9 mouse cellular contexts compared by ENCODE assay signal in the genomic region with DNA sequence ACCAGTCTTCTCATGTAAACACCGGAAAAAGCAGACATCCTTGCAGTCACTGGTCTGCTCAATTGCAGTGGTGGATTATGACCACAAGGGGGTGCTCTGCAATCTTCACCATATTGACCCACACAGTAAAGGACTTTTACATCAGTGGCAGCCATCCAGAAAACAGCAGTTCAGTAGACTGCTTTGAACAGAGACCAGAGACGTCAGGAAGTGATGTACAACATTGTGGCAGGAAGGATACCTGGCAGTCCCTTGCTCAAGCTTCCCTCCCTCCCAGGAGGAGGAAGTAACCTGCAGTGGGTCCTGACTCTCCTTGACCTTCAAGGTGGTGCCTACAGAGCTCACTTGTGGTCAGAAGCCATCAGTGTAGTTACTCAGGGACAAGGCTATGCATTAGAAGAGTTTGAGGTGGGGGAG. TPM values are rescaled to one million over a fixed set of nuclear protein-coding genes. Genes with fewer than 3 reads are reported as not detected.
DNase-seq lines count a peak whose midpoint lies in the region; ATAC-seq and TF ChIP-seq lines count a peak whose summit lies in the region.
"Had no signal": no experiment of that assay in that cellular context is flagged by ENCODE, and none has a peak within 500 bp of the region (broad histone marks: within the 10 kb centered on the region; RNA-seq: fewer than 3 reads in every experiment).

No protein-coding gene starts in this region.

- H3K4me1 ChIP-seq in liver, embryonic 14.5 days (replicated peaks; ENCODE audit: control insufficient read depth in 2 of 2, insufficient read depth in 2 of 2, low read length in 1 of 2), result peaks cover 24 to 32% of the 10 kb centered on the region in 2 experiments
- peaks cover 24% of the 10 kb centered on the region for H3K4me1 ChIP-seq in olfactory bulb, adult 2 months (ENCODE audit: control insufficient read depth, insufficient read depth, low read length)

- H3K79me2 ChIP-seq in C2C12 (ENCODE audit: control insufficient read depth, insufficient read depth), result no peaks in the 10 kb centered on the region

- H3K79me3 ChIP-seq in C2C12 (ENCODE audit: low read depth), result no peaks in the 10 kb centered on the region

- peak overlapping the region; percentile 51 for H3K4me2 ChIP-seq in liver, embryonic 14.5 days (ENCODE audit: low read depth)

- TF ChIP-seq EP300 in liver, embryonic 14.5 days (IDR thresholded peaks at IDR 0.05; ENCODE audit: low read depth), result no peak

- no peak for TF ChIP-seq POLR2A in olfactory bulb, adult 2 months (IDR thresholded peaks at IDR 0.05; ENCODE audit: insufficient read depth, low read depth, low read length)

- H3K36me3 ChIP-seq in C2C12 (ENCODE audit: control insufficient read depth, insufficient read depth), result peaks cover 19% of the 10 kb centered on the region
- peaks cover 28% of the 10 kb centered on the region for H3K36me3 ChIP-seq in liver, embryonic 14.5 days (replicated peaks; ENCODE audit: control insufficient read depth, insufficient read depth, low read depth)

- intact Hi-C loops in gastrocnemius, postnatal 14 days (cut with DNase I; ENCODE audit: low total_unique reads), result loop anchor here (2.0 to 5.0 kb wide), 2 partner anchors 51 to 61 kb away; no protein-coding TSS in a partner anchor

- no peak overlapping the region; the same call in 1 of the 2 replicates for H3K9ac ChIP-seq in liver, embryonic 14.5 days (replicated peaks)

- WGBS in liver, embryonic 14.5 days (ENCODE audit: insufficient replicate concordance), result 3% methylated on average over 2 of the region's 2 CpGs
- WGBS in olfactory bulb, adult 2 months, result 10% methylated on average over 2 of the region's 2 CpGs

- ATAC-seq in liver, embryonic 14.5 days (ENCODE audit: insufficient read depth), result peak; percentile 40; the same call in 1 of the 2 replicates

- no peaks in the 10 kb centered on the region for H3K27me3 ChIP-seq in C2C12 (ENCODE audit: control insufficient read depth, insufficient read depth, insufficient read length)
- no peaks in the 10 kb centered on the region for H3K27me3 ChIP-seq in liver, embryonic 14.5 days (ENCODE audit: control insufficient read depth, insufficient read depth, low read length)

- H3K27ac ChIP-seq in liver, embryonic 14.5 days, result peak overlapping the region; percentile 80
- H3K27ac ChIP-seq in olfactory bulb, adult 2 months (ENCODE audit: insufficient read depth, low read depth, low read length), result no peak overlapping the region

- no peaks in the 10 kb centered on the region for H3K9me3 ChIP-seq in liver, embryonic 14.5 days (ENCODE audit: control insufficient read depth, low read length)

- no peak overlapping the region for H3ac ChIP-seq in C2C12 (ENCODE audit: control insufficient read depth, insufficient read length, low read depth)

- H3K4me3 ChIP-seq in C2C12 (ENCODE audit: insufficient read depth, poor library complexity, severe bottlenecking), result no peak overlapping the region
- H3K4me3 ChIP-seq in liver, embryonic 14.5 days (ENCODE audit: insufficient read depth in 1 of 2, low read depth in 2 of 2, low read length in 2 of 2), result no peak overlapping the region
- no peak overlapping the region for H3K4me3 ChIP-seq in olfactory bulb, adult 2 months (ENCODE audit: insufficient read depth, low read depth, low read length)

- peak; percentile 95 for DNase-seq in 3T3-L1 (ENCODE audit: low read depth, low spot score)
- DNase-seq in c-Kit-positive CD71-negative TER-119-negative erythroid progenitor cells, embryonic 14.5 days (ENCODE audit: low read depth), result peak; percentile 80
- peak; percentile 63 for DNase-seq in gastrocnemius, postnatal 14 days
- DNase-seq in kidney, adult 9 months, result peak; percentile 85
- peak; percentile 75 to 80 (median 77) for DNase-seq in liver, embryonic 14.5 days (ENCODE audit: low read depth in 3 of 3, low spot score in 3 of 3)
- DNase-seq in ovary, postnatal 10 days (ENCODE audit: low spot score), result no peak

- peak; percentile 58 for TF ChIP-seq CTCF in C2C12 (IDR thresholded peaks at IDR 0.05; ENCODE audit: control insufficient read depth, insufficient read depth, insufficient read length)
- peak; percentile 95 for TF ChIP-seq CTCF in liver, embryonic 14.5 days (IDR thresholded peaks at IDR 0.05; ENCODE audit: low read depth)
- TF ChIP-seq CTCF in olfactory bulb, adult 2 months (IDR thresholded peaks at IDR 0.05; ENCODE audit: insufficient read depth, low read depth, low read length), result peak; percentile 32; the same call in 1 of the 2 replicates

TF ChIP-seq in C2C12, 6 proteins besides CTCF, POLR2A, EP300 and RAD21:
- TF ChIP-seq MYOG (IDR thresholded peaks at IDR 0.05; ENCODE audit: control insufficient read depth, extremely low read depth, insufficient read length) (no peak), MYOD1 (IDR thresholded peaks at IDR 0.05; ENCODE audit: control insufficient read depth, insufficient read length, low read depth) (no peak), USF1 (IDR thresholded peaks at IDR 0.05; ENCODE audit: low read depth) (no peak), MAX (IDR thresholded peaks at IDR 0.05) (no peak), FOSL1 (IDR thresholded peaks at IDR 0.05; ENCODE audit: insufficient read depth, low read length, poor library complexity, severe bottlenecking) (no peak), CEBPB (IDR thresholded peaks at IDR 0.05; ENCODE audit: low read depth) (no peak)

RNA-seq across cellular contexts. Expression of a gene that starts 8.5 kb away (rescaled TPM):
- polyA plus RNA-seq in C2C12 (2012; fragmentation: generic; extraction: Trizol), result 2,021 TPM
- total RNA-seq in gastrocnemius, postnatal 14 days (2021), result 100 to 1,000 TPM; 735 to 778 TPM
- polyA plus RNA-seq in liver, embryonic 14.5 days (2012; rRNA removed), result 287 and 369 TPM in 2 replicates
- 531 and 582 TPM in 2 replicates for polyA plus RNA-seq in liver, embryonic 14.5 days (2014; fragmentation: Nextera tagmentation; extraction: Ambion mirVana)
- polyA plus RNA-seq in olfactory bulb, adult 2 months (2012; ENCODE audit: insufficient read depth, insufficient read length, low replicate concordance, missing spikeins), result 1,037 and 1,562 TPM in 2 replicates

RNA-seq across cellular contexts. Expression of a gene that starts 17.8 kb away (rescaled TPM):
- 264 TPM for polyA plus RNA-seq in C2C12 (2012; fragmentation: generic; extraction: Trizol)
- total RNA-seq in gastrocnemius, postnatal 14 days (2021), result 10 to 100 TPM; 59.2 to 71.6 TPM
- polyA plus RNA-seq in liver, embryonic 14.5 days (2012; rRNA removed), result 152 and 218 TPM in 2 replicates
- 177 and 188 TPM in 2 replicates for polyA plus RNA-seq in liver, embryonic 14.5 days (2014; fragmentation: Nextera tagmentation; extraction: Ambion mirVana)
- polyA plus RNA-seq in olfactory bulb, adult 2 months (2012; ENCODE audit: insufficient read depth, insufficient read length, low replicate concordance, missing spikeins), result not detected in 2 replicates

RNA-seq across cellular contexts. Expression of a gene that starts 17.9 kb away (rescaled TPM):
- polyA plus RNA-seq in C2C12 (2012; fragmentation: generic; extraction: Trizol), result 131 TPM
- total RNA-seq in gastrocnemius, postnatal 14 days (2021), result 10 to 100 TPM; 25.6 to 28.6 TPM
- 27.6 and 29.9 TPM in 2 replicates for polyA plus RNA-seq in liver, embryonic 14.5 days (2012; rRNA removed)
- polyA plus RNA-seq in liver, embryonic 14.5 days (2014; fragmentation: Nextera tagmentation; extraction: Ambion mirVana), result 44.8 and 46.4 TPM in 2 replicates
- polyA plus RNA-seq in olfactory bulb, adult 2 months (2012; ENCODE audit: insufficient read depth, insufficient read length, low replicate concordance, missing spikeins), result not detected in 2 replicates

RNA-seq across cellular contexts. Expression of a gene that starts 20.3 kb away (rescaled TPM):
- 1.7 TPM for polyA plus RNA-seq in C2C12 (2012; fragmentation: generic; extraction: Trizol)
- total RNA-seq in gastrocnemius, postnatal 14 days (2021), result 1 to 10 TPM; 6.2 to 7.3 TPM
- 0.10 TPM in 1 of 2 replicates, not detected in the other for polyA plus RNA-seq in liver, embryonic 14.5 days (2012; rRNA removed)
- not detected in 2 replicates for polyA plus RNA-seq in liver, embryonic 14.5 days (2014; fragmentation: Nextera tagmentation; extraction: Ambion mirVana)
- polyA plus RNA-seq in olfactory bulb, adult 2 months (2012; ENCODE audit: insufficient read depth, insufficient read length, low replicate concordance, missing spikeins), result not detected in 2 replicates
- total RNA-seq: layer of hippocampus, adult 8-10 months had no signal

RNA-seq across cellular contexts. Expression of a gene that starts 26.1 kb away (rescaled TPM):
- 5.3 TPM for polyA plus RNA-seq in C2C12 (2012; fragmentation: generic; extraction: Trizol)
- total RNA-seq in gastrocnemius, postnatal 14 days (2021), result 1 to 10 TPM; 1.1 to 1.4 TPM
- 0.62 and 0.65 TPM in 2 replicates for polyA plus RNA-seq in liver, embryonic 14.5 days (2012; rRNA removed)
- polyA plus RNA-seq in liver, embryonic 14.5 days (2014; fragmentation: Nextera tagmentation; extraction: Ambion mirVana), result 0.66 TPM in 2 replicates
- not detected in 2 replicates for polyA plus RNA-seq in olfactory bulb, adult 2 months (2012; ENCODE audit: insufficient read depth, insufficient read length, low replicate concordance, missing spikeins)

Comparison
In these comparisons a context has a peak if more than half of its experiments do, and no peak if none do; other contexts are left out.
1. CTCF ChIP-seq: peak in every context shown above with its lines; median percentile 95 in liver, embryonic 14.5 days; 58 in C2C12; 32 in olfactory bulb, adult 2 months.
2. RNA of a gene that starts 17.9 kb away (polyA plus RNA-seq): 131 TPM in C2C12 (single experiment) and 27.6 to 46.4 TPM in liver, embryonic 14.5 days; not detected in olfactory bulb, adult 2 months; every median in the first group is over 10 times any median in the second.